Mouse (Mus musculus) intestine, embryonic 16.5 days (tissue): ENCODE data around the gene Sirt4. TPM values are rescaled to one million over a fixed set of nuclear protein-coding genes. Genes with fewer than 3 reads are reported as not detected.
A peak's percentile ranks its signal among the peaks of the same experiment; 100 is the strongest.

ENCODE experiments used
- ATAC-seq: fragments of 200-750 bp; cut with Nextera tagmentation; 2 replicates; pipeline ENCODE4 v1.8.0; 2017; ENCODE audit warnings: moderate TSS enrichment, moderate library complexity
- H3K27ac ChIP-seq: fragments of 300-500 bp; sonication (generic); 2 replicates; pipeline ENCODE4 v1.5.1; 2014; ENCODE audit warnings: mild to moderate bottlenecking, low read length
- H3K27me3 ChIP-seq: fragments of 300-500 bp; sonication (generic); replicated peaks from 2 replicates; pipeline ENCODE4 v1.6.1; 2014; ENCODE audit warnings: low read length, control low read depth, mixed read lengths; ENCODE audit not compliant: control insufficient read depth, insufficient read depth
- H3K36me3 ChIP-seq: fragments of 300-500 bp; sonication (generic); 2 replicates; pipeline ENCODE4 v1.6.1; 2014; ENCODE audit warnings: low read length, control low read depth; ENCODE audit not compliant: control insufficient read depth, insufficient read depth
- H3K4me1 ChIP-seq: fragments of 300-500 bp; sonication (generic); 2 replicates; pipeline ENCODE4 v1.6.1; 2014; ENCODE audit warnings: low read length, control low read depth, mixed read lengths; ENCODE audit not compliant: control insufficient read depth, insufficient read depth
- H3K4me2 ChIP-seq: fragments of 300-500 bp; sonication (generic); 2 replicates; pipeline ENCODE4 v1.6.1; 2014; ENCODE audit warnings: low read depth, low read length, control low read depth
- H3K4me3 ChIP-seq: fragments of 300-500 bp; sonication (generic); 2 replicates; pipeline ENCODE4 v1.5.1; 2014; ENCODE audit warnings: mild to moderate bottlenecking, low read length
- H3K9ac ChIP-seq: fragments of 300-500 bp; sonication (generic); 2 replicates; pipeline ENCODE4 v1.6.1; 2014; ENCODE audit warnings: low read depth, low read length
- H3K9me3 ChIP-seq: fragments of 300-500 bp; sonication (generic); 2 replicates; pipeline ENCODE4 v1.6.1; 2016; ENCODE audit warnings: low read length, control low read depth; ENCODE audit not compliant: control insufficient read depth
- WGBS: fragments of 180-500 bp; shearing (Covaris S2); extraction: QIAGEN DNeasy Blood & Tissue Kit; methylation state at CpG from one replicate; pipeline ENCODE4 v1.1.7; 2014; 5-methylcytosine and 5-hydroxymethylcytosine counted together
- polyA plus RNA-seq: library from polyadenylated mRNA; unstranded; fragments of >200 nt; fragmentation: Nextera tagmentation; extraction: Ambion mirVana; gene quantifications from 2 replicates; pipeline ENCODE4 v1.2.1, GENCODE M21; 2015

The Sirt4 gene
- polyA plus RNA-seq, 1 experiment from 2014 or later: 23.1 TPM

- no peaks in the 10 kb centered on the region for H3K27me3 ChIP-seq
- no peaks in the 10 kb centered on the region for H3K9me3 ChIP-seq
- 57% methylated on average over 15 of the region's 15 CpGs for WGBS
- H3K4me1 ChIP-seq: peaks cover 34% of the 10 kb centered on the region
- no peak for ATAC-seq
- no peak overlapping the region for H3K4me3 ChIP-seq
- no peak overlapping the region for H3K4me2 ChIP-seq
- H3K27ac ChIP-seq: peak overlapping the region; percentile 63
- H3K9ac ChIP-seq: no peak overlapping the region
- 0 out of 2 replicates have a peak, but pooled peaks cover 7% of the 10 kb centered on the region for H3K36me3 ChIP-seq
These were observed 49.4 kb downstream of the Sirt4 start for GRCm38 (mm10) chr5:115434853-115435754.

GRCm38 (mm10) chr5:115434280-115434852, 50.2 kb downstream of the Sirt4 start:
- no peaks in the 10 kb centered on the region for H3K27me3 ChIP-seq
- ATAC-seq: no peak
- 62% methylated on average over 11 of the region's 11 CpGs for WGBS
- H3K27ac ChIP-seq: no peak overlapping the region
- 0 out of 2 replicates have a peak, but pooled peaks cover 3% of the 10 kb centered on the region for H3K36me3 ChIP-seq
- no peak overlapping the region for H3K4me3 ChIP-seq
- no peak overlapping the region for H3K9ac ChIP-seq
- H3K9me3 ChIP-seq: no peaks in the 10 kb centered on the region
- H3K4me1 ChIP-seq: peaks cover 34% of the 10 kb centered on the region
- H3K4me2 ChIP-seq: no peak overlapping the region

- no peak overlapping the region for H3K27ac ChIP-seq
- ATAC-seq: no peak
- H3K4me1 ChIP-seq: peaks cover 34% of the 10 kb centered on the region
- H3K27me3 ChIP-seq: peaks cover 1% of the 10 kb centered on the region
- WGBS: 78% methylated on average over 8 of the region's 8 CpGs
- H3K4me3 ChIP-seq: no peak overlapping the region
- no peak overlapping the region for H3K9ac ChIP-seq
- H3K9me3 ChIP-seq: no peaks in the 10 kb centered on the region
- no peak overlapping the region for H3K4me2 ChIP-seq
- H3K36me3 ChIP-seq: no peaks in the 10 kb centered on the region
These were observed 51.3 kb downstream of the Sirt4 start for GRCm38 (mm10) chr5:115433191-115433590.

GRCm38 (mm10) chr5:115432395-115432794, 52.1 kb downstream of the Sirt4 start:
- ATAC-seq: no peak
- Histone ChIP-seq H3K9ac (no peak overlapping the region), H3K4me3 (no peak overlapping the region), H3K27ac (no peak overlapping the region), H3K27me3 (peaks cover 5% of the 10 kb centered on the region), H3K4me1 (peaks cover 34% of the 10 kb centered on the region), H3K9me3 (no peaks in the 10 kb centered on the region), H3K4me2 (0 out of 2 replicates have a peak overlapping the region, but pooled peaks have one; percentile 1), H3K36me3 (no peaks in the 10 kb centered on the region)
- 57% methylated on average over 11 of the region's 11 CpGs for WGBS

- peak overlapping the region; percentile 99 for H3K4me2 ChIP-seq
- H3K27ac ChIP-seq: peak overlapping the region; percentile 48
These were observed 52.6 kb downstream of the Sirt4 start for GRCm38 (mm10) chr5:115431898-115432259.

GRCm38 (mm10) chr5:115431061-115431897, 53.2 kb downstream of the Sirt4 start:
- H3K4me1 ChIP-seq: peaks cover 27% of the 10 kb centered on the region
- H3K4me2 ChIP-seq: peak overlapping the region; percentile 99
- peak overlapping the region; percentile 66 for H3K27ac ChIP-seq
- 16% methylated on average over 13 of the region's 14 CpGs for WGBS
- H3K9ac ChIP-seq: peak overlapping the region; percentile 90; the same call in 1 of the 2 replicates
- peak; percentile 34 for ATAC-seq
- H3K27me3 ChIP-seq: peaks cover 5% of the 10 kb centered on the region
- H3K9me3 ChIP-seq: no peaks in the 10 kb centered on the region
- H3K4me3 ChIP-seq: peak overlapping the region; percentile 87
- no peaks in the 10 kb centered on the region for H3K36me3 ChIP-seq

More at GRCm38 (mm10) chr5:115431898-115432259, 52.6 kb downstream of the Sirt4 start:
- Histone ChIP-seq H3K9ac (peak overlapping the region; percentile 45; the same call in 1 of the 2 replicates), H3K27me3 (peaks cover 5% of the 10 kb centered on the region), H3K4me3 (peak overlapping the region; percentile 21; the same call in 1 of the 2 replicates), H3K9me3 (no peaks in the 10 kb centered on the region), H3K36me3 (no peaks in the 10 kb centered on the region), H3K4me1 (peaks cover 33% of the 10 kb centered on the region)
- WGBS: 28% methylated on average over 7 of the region's 7 CpGs
- no peak for ATAC-seq

- Histone ChIP-seq H3K4me2 (peak overlapping the region; percentile 99), H3K4me3 (peak overlapping the region; percentile 87), H3K27ac (peak overlapping the region; percentile 66), H3K4me1 (peaks cover 18% of the 10 kb centered on the region), H3K36me3 (no peaks in the 10 kb centered on the region), H3K27me3 (peaks cover 5% of the 10 kb centered on the region), H3K9ac (peak overlapping the region; percentile 90), H3K9me3 (no peaks in the 10 kb centered on the region)
- peak; percentile 24 for ATAC-seq
- 2% methylated on average over 63 of the region's 73 CpGs for WGBS
These were observed 54.2 kb downstream of the Sirt4 start for GRCm38 (mm10) chr5:115430187-115430960.

GRCm38 (mm10) chr5:115429359-115430186, 55.0 kb downstream of the Sirt4 start, which contains the start of gene Msi1:
Gene Msi1, plus strand, starts transcription at chr5:115429599.
- WGBS: 1% methylated on average over 68 of the region's 117 CpGs
- Histone ChIP-seq H3K36me3 (no peaks in the 10 kb centered on the region), H3K27ac (peak within 1 kb of the TSS; percentile 66), H3K27me3 (peaks cover 5% of the 10 kb centered on the region), H3K9ac (peak within 1 kb of the TSS; percentile 90), H3K4me3 (peak within 1 kb of the TSS; percentile 87), H3K4me1 (peaks cover 13% of the 10 kb centered on the region), H3K4me2 (peak within 1 kb of the TSS; percentile 99), H3K9me3 (no peaks in the 10 kb centered on the region)
- peak; percentile 66 for ATAC-seq
